Mouse (Mus musculus) midbrain, embryonic 10.5 days (tissue): ENCODE data around the gene Fus. TPM values are rescaled to one million over a fixed set of nuclear protein-coding genes. Genes with fewer than 3 reads are reported as not detected.

ENCODE experiments used
- DNase-seq: peaks from one replicate; pipeline ENCODE4 v3.0.0-alpha.2; 2017; ENCODE audit warnings: low spot score
- H3K27ac ChIP-seq: fragments of 300-500 bp; sonication (generic); replicated peaks from 2 replicates; pipeline ENCODE4 v1.5.1; 2016; ENCODE audit warnings: mild to moderate bottlenecking
- H3K27me3 ChIP-seq: fragments of 300-500 bp; sonication (generic); 2 replicates; pipeline ENCODE4 v1.6.1; 2016; ENCODE audit warnings: low read depth, mild to moderate bottlenecking; ENCODE audit not compliant: poor library complexity, severe bottlenecking
- H3K36me3 ChIP-seq: fragments of 300-500 bp; sonication (generic); 2 replicates; pipeline ENCODE4 v1.6.1; 2016; ENCODE audit warnings: mild to moderate bottlenecking, moderate library complexity
- H3K4me1 ChIP-seq: fragments of 300-500 bp; sonication (generic); 2 replicates; pipeline ENCODE4 v1.6.1; 2016
- H3K4me3 ChIP-seq: fragments of 300-500 bp; sonication (generic); 2 replicates; pipeline ENCODE4 v1.5.1; 2016; ENCODE audit warnings: mild to moderate bottlenecking, moderate library complexity
- H3K9me3 ChIP-seq: fragments of 300-500 bp; sonication (generic); replicated peaks from 2 replicates; pipeline ENCODE4 v1.6.1; 2016; ENCODE audit warnings: mild to moderate bottlenecking
- WGBS: fragments of 180-500 bp; shearing (Covaris S2); methylation state at CpG from one replicate; pipeline ENCODE4 v1.1.7; 2016; 5-methylcytosine and 5-hydroxymethylcytosine counted together
- polyA plus RNA-seq: library from polyadenylated mRNA; unstranded; fragments of >200 nt; fragmentation: Nextera tagmentation; extraction: Ambion mirVana; gene quantifications from 2 replicates; pipeline ENCODE4 v1.2.1, GENCODE M21; 2016

Fus gene
- polyA plus RNA-seq, 1 experiment from 2014 or later: 336 TPM

DNA sequence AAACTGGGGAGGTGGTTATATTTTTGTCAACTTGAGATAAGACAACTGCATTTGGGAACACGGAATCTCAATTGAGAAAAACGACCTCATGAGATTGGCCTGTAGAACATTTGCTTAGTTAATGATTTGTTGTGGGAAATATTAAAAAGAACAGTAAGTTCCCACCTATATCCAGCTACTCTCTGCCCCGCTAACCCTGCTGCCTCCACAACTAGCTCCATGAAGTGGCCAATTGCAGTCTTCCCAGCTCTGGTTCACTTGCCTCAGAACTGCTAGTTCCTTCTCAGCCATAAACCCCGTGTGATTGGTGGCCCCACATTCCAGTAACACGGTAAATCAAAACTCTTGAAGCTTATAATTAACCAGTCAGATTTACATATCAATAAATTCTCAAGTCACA is 7.9 kb upstream of the Fus start:
- WGBS: 77% methylated on average over 5 of the region's 5 CpGs
- Histone ChIP-seq H3K4me3 (no peak overlapping the region), H3K36me3 (no peaks in the 10 kb centered on the region)

DNA sequence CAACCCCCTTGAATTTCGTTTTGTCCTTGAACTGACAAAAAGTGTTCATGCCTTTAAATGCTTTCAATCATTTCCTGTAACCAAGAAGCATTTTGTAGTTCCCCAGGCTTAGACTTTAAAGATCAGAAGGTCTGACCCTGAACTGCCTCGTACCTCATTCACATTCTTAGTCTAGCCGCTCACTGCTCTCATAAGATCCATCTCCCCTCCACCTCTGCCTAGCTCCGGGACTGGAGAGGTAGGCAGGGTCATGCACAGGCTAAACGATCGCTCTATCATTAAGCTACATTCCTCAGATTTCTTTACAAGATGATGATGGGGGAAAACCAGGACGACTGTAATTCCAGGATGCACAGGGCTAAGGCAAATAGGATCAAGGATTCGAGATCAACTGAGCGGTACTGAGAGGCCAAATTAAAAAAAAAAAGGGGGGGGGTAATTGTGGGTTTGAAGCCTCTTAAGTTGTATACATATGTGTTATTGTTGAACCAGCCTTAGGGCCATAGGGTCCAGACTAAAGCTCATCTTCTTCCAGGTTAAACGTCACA is 812 bp upstream of the Fus start:
- peak overlapping the region; percentile 100 for H3K27ac ChIP-seq
- WGBS: 20% methylated on average over 10 of the region's 10 CpGs
- DNase-seq: no peak
- H3K4me1 ChIP-seq: peaks cover 20% of the 10 kb centered on the region
- H3K36me3 ChIP-seq: peaks cover 26% of the 10 kb centered on the region
- H3K27me3 ChIP-seq: no peaks in the 10 kb centered on the region
- no peaks in the 10 kb centered on the region for H3K9me3 ChIP-seq
- H3K4me3 ChIP-seq: peak overlapping the region; percentile 96

More for the DNA sequence above, 7.9 kb upstream of the Fus start:
- Histone ChIP-seq H3K27ac (no peak overlapping the region), H3K27me3 (no peaks in the 10 kb centered on the region), H3K9me3 (no peaks in the 10 kb centered on the region), H3K4me1 (no peaks in the 10 kb centered on the region)
- DNase-seq: no peak

DNA sequence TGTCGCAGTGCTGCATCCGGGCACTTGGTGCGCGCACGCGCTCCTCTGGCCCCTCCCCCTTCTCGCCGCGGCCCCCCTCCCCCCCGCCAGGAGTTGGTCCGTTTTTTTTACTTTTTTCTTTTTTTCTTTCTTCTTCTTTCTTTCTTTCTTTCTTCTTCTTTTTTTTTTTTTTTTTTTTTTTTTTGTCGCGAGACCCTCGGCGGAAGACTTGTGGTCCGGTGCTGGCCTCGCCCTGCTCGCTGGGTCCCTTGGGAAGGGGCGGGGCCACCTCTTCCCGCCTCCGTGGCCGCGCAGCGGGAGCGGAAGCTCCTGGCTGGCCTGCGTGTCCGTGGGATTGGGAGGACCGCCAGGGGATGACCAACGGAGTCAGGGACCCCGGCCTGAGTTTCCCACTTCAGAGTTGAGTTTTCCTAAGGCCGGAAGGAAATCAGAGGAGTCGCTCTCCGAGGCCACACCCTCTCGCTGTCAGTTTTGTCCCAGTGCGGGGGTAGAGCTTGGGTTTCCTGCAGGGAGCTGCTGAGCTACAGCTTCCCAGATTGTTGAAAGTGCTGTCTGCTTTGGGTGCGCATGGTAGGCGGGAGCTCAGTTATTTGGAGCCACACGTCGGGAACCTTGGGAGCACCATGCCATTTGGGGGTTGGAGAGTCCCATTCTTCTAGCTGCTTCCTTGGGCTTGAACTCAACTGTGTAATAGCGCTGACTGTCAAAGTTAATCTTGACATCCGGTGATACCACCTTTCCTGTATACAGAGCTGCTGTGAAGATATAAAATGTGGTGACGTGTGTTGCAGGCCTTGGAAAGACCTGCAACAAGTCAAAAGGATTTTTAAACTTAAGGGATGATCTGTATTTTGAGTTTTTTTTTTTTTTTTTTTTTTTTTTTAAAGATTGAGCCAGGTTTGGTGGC is 918 bp downstream of the Fus start:
- Histone ChIP-seq H3K36me3 (peaks cover 43% of the 10 kb centered on the region), H3K27me3 (no peaks in the 10 kb centered on the region), H3K4me1 (peaks cover 23% of the 10 kb centered on the region), H3K9me3 (no peaks in the 10 kb centered on the region), H3K4me3 (peak overlapping the region; percentile 96), H3K27ac (peak overlapping the region; percentile 100)
- peak; percentile 80 for DNase-seq
- WGBS: under 1% methylated on average over 42 of the region's 42 CpGs

DNA sequence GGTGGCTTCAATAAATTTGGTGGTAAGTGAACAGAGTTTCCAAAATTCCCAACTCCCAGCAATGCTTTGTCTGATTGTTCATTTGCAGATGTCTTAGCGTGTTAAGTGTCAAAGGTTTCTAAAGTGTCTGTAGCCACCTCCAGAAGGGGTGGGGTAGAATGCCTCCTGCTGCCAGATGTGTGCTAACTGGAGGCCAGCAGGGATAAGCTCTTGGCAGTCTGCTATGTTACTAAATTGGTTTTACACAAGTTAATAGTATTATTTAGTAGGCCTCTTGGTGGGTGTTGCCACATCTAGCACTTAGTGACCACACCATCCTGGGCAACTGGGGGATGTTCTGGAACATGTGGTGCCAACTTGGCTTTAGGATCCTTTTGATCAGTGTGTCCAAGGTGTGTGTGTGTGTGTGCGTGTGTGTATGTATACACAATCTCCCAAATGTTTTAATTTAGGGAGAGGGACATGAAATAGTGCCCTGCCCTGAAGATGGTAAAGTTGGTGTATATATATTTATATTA is 7.2 kb downstream of the Fus start:
- Histone ChIP-seq H3K4me3 (no peak overlapping the region), H3K27ac (no peak overlapping the region), H3K36me3 (peaks cover 100% of the 10 kb centered on the region), H3K9me3 (no peaks in the 10 kb centered on the region), H3K4me1 (peaks cover 9% of the 10 kb centered on the region), H3K27me3 (no peaks in the 10 kb centered on the region)
- no peak for DNase-seq
- 93% methylated on average over 2 of the region's 2 CpGs for WGBS

DNA sequence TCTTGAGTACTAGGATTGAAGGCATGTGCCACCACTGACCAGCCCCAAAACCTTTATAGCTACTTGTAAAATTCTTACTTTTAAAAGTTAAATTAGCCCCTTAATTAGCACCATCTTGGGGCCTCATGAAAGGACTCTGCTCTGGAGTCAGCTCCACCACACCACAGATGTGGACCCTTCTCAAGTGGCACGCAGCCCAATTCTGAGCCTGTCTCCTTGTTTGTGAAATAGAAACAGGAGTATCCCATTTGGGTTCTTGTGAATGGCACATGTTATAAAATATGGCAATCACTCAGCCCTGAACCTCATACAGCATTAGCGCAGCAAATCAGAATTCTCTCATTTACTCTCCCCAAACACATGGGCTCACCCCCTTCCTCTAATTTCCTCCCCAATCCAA is 11.6 kb downstream of the Fus start:
- Histone ChIP-seq H3K36me3 (peaks cover 100% of the 10 kb centered on the region), H3K4me3 (no peak overlapping the region), H3K9me3 (no peaks in the 10 kb centered on the region), H3K4me1 (no peaks in the 10 kb centered on the region), H3K27me3 (no peaks in the 10 kb centered on the region), H3K27ac (no peak overlapping the region)
- WGBS: 94% methylated on average over 2 of the region's 2 CpGs
- no peak for DNase-seq

DNA sequence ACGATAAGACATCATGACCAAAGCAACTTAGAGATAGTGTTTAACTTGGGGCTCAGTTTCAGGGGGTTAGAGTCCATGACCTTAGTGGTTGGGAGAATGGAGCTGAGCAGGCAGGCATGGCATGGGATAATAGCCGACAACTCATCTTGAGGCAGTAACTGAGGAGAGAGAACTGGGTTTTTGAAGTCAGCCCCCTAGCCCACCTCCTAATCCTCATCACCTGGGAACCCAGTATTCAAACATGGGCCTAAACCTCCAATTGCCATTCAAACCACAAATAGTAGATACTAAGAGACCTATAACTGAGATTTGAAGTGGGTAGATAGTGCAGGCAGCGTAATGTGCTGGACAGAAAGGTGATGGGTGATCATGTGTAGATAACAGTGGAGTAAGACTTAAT is 13.3 kb downstream of the Fus start:
- H3K36me3 ChIP-seq: peaks cover 100% of the 10 kb centered on the region
- no peak overlapping the region for H3K27ac ChIP-seq
- WGBS: 95% methylated on average over 3 of the region's 3 CpGs
- no peaks in the 10 kb centered on the region for H3K27me3 ChIP-seq
- no peak overlapping the region for H3K4me3 ChIP-seq
- no peak for DNase-seq
- H3K9me3 ChIP-seq: no peaks in the 10 kb centered on the region
- no peaks in the 10 kb centered on the region for H3K4me1 ChIP-seq

DNA sequence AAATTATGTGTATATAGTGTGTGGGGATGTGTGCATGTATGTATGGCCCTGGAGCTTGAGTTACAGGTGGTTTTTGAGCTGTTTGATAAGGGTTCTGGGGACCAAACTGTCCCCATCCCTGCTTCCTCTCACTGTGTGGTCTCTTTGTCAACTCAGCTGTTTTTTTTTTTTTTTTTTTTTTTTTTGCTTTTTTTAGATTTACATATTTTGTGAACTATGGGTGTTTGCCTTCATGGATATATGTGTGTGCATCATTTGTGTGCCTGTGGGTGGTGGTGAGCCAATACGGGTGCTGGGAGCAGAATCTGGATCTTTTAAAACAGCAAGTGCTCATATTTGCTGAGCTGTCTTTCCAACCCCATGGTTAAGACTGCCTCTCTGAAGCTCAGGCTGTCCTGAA is 21.6 kb downstream of the Fus start:
- Histone ChIP-seq H3K27ac (no peak overlapping the region), H3K4me3 (no peak overlapping the region), H3K4me1 (peaks cover 12% of the 10 kb centered on the region), H3K36me3 (peaks cover 90% of the 10 kb centered on the region), H3K27me3 (no peaks in the 10 kb centered on the region), H3K9me3 (no peaks in the 10 kb centered on the region)
- no peak for DNase-seq
- 83% methylated on average over 1 of the region's 1 CpGs for WGBS

DNA sequence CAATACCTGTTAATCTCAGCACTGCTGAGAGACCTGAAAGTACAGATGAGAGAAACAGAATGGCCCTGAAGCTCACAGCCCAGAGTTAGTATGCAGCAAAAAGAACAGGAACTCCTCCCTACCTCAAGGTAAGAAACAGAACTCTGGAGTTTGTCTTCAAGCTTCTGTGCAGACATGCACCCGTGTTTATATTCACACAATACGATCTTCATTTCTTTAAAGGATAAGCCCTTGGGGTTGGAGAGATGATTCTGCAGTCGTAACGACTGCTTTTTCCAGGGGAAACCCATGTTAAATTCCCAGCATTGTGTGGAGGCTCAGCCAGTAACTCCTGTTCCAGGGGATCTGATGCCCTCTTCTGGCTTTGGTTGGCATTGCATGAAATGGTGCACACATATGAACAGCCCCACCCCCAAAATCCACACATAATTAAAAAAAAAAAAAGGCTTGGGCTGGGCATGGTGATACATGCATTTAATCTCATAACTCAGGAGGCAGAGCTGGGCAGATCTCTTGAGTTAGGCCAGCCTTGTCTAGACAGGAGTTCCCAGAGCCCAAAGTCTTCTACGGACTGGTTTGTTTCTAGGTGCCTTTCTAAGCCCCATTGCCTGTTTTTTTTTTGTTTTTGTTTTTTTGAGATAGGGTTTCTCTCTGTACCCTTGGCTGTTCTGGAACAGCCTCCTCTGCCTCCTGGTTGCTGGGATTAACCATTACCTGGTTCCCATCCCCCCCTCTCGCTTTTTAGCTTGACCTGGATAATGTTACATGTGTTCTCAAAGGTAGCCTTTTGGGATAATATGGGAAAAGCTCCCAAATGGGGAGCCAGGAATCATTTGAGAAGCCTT is 24.6 kb downstream of the Fus start:
- no peak overlapping the region for H3K27ac ChIP-seq
- no peaks in the 10 kb centered on the region for H3K27me3 ChIP-seq
- no peak overlapping the region for H3K4me3 ChIP-seq
- peaks cover 12% of the 10 kb centered on the region for H3K4me1 ChIP-seq
- 52% methylated on average over 6 of the region's 6 CpGs for WGBS
- H3K36me3 ChIP-seq: peaks cover 60% of the 10 kb centered on the region
- DNase-seq: peak; percentile 74
- no peaks in the 10 kb centered on the region for H3K9me3 ChIP-seq

DNA sequence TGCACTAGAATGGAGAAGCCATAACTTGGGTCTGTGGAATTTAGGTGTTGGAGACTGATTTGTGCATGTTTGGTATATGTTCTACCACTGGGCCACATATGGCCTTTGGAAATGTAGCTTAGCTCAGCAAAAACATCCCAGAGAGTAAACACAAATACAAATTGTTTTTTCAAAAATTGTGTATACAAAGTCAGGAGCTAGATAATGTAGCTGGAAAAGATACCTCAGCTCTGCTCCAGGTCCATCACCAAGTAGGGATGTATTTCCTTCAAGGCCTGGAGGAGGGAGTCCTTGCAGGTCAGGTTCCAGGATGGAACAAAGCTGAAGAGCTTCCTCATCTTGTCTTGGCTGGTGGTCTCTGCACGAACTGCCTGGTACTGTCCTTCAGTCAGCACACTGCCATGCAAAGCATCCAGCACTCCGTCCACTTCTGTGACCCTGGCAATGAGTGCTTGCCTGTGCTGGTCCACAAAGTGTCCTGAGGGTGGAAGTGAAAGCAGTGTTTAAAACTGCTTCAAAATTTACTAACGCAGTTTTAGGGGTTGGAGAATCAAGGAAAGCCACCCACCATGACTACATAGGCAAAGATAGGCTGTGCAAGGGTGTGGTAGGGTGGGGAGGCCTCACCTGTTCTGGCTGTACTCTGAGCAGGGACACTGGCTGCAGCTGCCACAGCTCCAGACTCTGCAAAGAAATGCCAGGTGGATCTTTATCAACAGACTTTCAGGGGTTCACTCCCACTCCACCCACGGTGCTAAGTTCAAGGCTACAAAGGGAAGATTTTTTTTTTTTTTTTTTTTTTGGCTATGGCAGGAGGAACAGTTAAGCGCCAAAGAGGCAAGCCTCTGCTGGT is 25.5 kb downstream of the Fus start:
- H3K27ac ChIP-seq: no peak overlapping the region; the same call in 1 of the 2 replicates
- peaks cover 12% of the 10 kb centered on the region for H3K4me1 ChIP-seq
- H3K27me3 ChIP-seq: no peaks in the 10 kb centered on the region
- no peak for DNase-seq
- peaks cover 52% of the 10 kb centered on the region for H3K36me3 ChIP-seq
- WGBS: 54% methylated on average over 5 of the region's 5 CpGs
- 0 out of 2 replicates have a peak overlapping the region, but pooled peaks have one; percentile 30 for H3K4me3 ChIP-seq
- no peaks in the 10 kb centered on the region for H3K9me3 ChIP-seq

DNA sequence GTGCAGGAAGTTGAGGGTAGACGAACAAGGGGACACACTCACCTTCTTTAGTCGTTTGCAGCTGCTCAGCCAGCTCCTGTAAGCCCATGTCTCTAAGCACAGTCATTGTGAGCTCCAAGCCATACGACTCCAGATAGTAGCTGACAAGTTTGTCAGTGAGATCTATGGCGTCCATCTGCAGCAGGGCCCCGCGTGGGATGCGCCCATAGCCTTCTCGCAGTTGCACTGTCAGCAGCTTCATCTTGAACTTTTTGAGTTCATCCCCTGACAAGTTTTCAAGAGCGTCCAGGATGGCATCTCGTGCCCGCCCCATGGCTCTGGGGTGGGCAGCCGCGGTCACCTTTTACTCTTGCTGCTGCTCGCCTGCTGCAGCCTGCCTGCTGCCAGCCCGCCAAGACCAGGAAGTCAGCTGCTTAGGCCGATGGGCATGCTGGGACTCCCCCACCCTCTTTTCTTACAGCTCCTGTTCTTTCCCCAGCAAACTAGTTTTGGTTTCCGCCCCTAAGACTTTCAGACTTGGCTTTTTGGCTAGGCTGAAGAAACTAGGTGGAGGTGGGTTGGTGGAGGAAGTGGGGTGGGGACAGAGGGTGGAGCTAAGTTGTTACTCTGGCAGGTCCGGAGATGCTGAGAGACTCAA is 26.2 kb downstream of the Fus start, which contains the start of gene Pycard:
Gene Pycard, minus strand, starts transcription at position 527 of the 637 bp plus-strand sequence.
- Histone ChIP-seq H3K4me1 (peaks cover 12% of the 10 kb centered on the region), H3K27ac (peak within 1 kb of the TSS; percentile 46; the same call in 1 of the 2 replicates), H3K36me3 (peaks cover 44% of the 10 kb centered on the region), H3K4me3 (peak within 1 kb of the TSS; percentile 30), H3K9me3 (no peaks in the 10 kb centered on the region), H3K27me3 (no peaks in the 10 kb centered on the region)
- WGBS: 21% methylated on average over 18 of the region's 18 CpGs
- DNase-seq: no peak

DNA sequence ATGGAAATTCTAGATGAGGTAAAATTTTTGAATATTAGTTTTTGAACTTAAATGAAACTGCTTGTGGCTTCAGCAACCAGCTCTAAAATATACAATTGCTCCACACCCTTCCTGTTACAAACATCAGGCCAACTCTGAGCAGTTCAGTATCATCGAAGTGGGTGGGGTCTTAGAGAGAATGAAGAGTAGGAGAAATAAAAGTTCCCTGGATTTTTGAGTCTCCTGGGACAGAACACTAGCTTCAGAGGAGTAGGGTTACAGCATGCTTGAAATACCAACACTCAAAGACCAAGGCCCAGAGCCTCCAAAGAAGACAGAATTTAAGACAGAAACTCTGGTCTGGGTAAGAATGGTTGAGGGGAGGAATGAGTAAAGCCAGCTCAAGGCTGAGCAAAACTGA is 32.2 kb downstream of the Fus start:
- Histone ChIP-seq H3K36me3 (no peaks in the 10 kb centered on the region; the same call in 1 of the 2 replicates), H3K27me3 (peaks cover 12% of the 10 kb centered on the region), H3K27ac (no peak overlapping the region), H3K4me3 (no peak overlapping the region), H3K4me1 (peaks cover 7% of the 10 kb centered on the region), H3K9me3 (0 out of 2 replicates have a peak, but pooled peaks cover 3% of the 10 kb centered on the region)
- DNase-seq: no peak
- 79% methylated on average over 1 of the region's 1 CpGs for WGBS
